In the genomic region with DNA sequence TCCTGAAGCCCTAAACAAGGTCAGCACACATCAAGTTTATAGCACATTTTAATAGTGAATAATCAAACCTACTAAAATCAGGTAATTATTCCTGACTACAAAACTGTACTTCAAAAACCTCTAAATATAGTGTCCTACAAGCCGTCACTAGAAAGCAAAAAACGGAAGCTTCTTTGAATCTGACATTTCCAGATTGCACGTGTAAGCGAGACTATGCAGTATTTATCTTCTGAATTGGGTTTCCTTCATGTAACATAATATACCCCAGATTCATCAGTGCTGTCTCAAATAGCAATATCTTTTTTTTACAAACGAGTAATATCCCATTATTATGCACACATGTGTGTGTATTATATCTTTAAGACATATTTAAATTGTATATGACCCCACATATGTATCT, we compare ENCODE assay signal across 29 mouse cellular contexts. TPM values are rescaled to one million over a fixed set of nuclear protein-coding genes. Genes with fewer than 3 reads are reported as not detected.
"Had no signal": no experiment of that assay in that cellular context is flagged by ENCODE, and none has a peak within 500 bp of the region (broad histone marks: within the 10 kb centered on the region; RNA-seq: fewer than 3 reads in every experiment).

No protein-coding gene starts in this region.

- H3K4me3 ChIP-seq: limb, embryonic 10.5 days; limb, embryonic 12.5 days; limb, embryonic 13.5 days; limb, embryonic 15.5 days; liver, embryonic 12.5 days; liver, embryonic 13.5 days; liver, embryonic 15.5 days; lung, embryonic 15.5 days; megakaryocyte, embryonic 14.5 days; midbrain, embryonic 10.5 days; midbrain, embryonic 12.5 days; midbrain, embryonic 13.5 days; midbrain, embryonic 15.5 days; myocyte had no signal

- DNase-seq: left cerebral cortex, postnatal 4 days; liver; liver, embryonic 13.5 days; liver, postnatal 0 days; lung, adult 18-20 months; lung, adult 2 months; lung, embryonic 14.5 days; lung, postnatal 10 days; lung, postnatal 14 days; lung, postnatal 36 days; lung, postnatal 4 days; midbrain, embryonic 14.5 days had no signal

- H3K9ac ChIP-seq: limb, embryonic 12.5 days; limb, embryonic 13.5 days; limb, embryonic 15.5 days; liver, embryonic 12.5 days; liver, embryonic 13.5 days; liver, embryonic 14.5 days; liver, embryonic 15.5 days; liver, postnatal 0 days; lung, embryonic 14.5 days; lung, embryonic 15.5 days; midbrain, embryonic 12.5 days; midbrain, embryonic 13.5 days; midbrain, embryonic 15.5 days had no signal

- H3K4me1 ChIP-seq: limb, embryonic 10.5 days; limb, embryonic 12.5 days; limb, embryonic 13.5 days; limb, embryonic 15.5 days; liver, embryonic 12.5 days; liver, embryonic 13.5 days; liver, embryonic 15.5 days; lung, embryonic 15.5 days; midbrain, embryonic 10.5 days; midbrain, embryonic 12.5 days; midbrain, embryonic 13.5 days; midbrain, embryonic 15.5 days had no signal

- H3K9me3 ChIP-seq: limb, embryonic 10.5 days; limb, embryonic 12.5 days; limb, embryonic 13.5 days; limb, embryonic 15.5 days; liver, embryonic 12.5 days; liver, embryonic 13.5 days; liver, embryonic 15.5 days; lung, embryonic 15.5 days; megakaryocyte, embryonic 14.5 days; midbrain, embryonic 10.5 days; midbrain, embryonic 12.5 days; midbrain, embryonic 13.5 days; midbrain, embryonic 15.5 days had no signal

- H3K27ac ChIP-seq: limb, embryonic 10.5 days; limb, embryonic 12.5 days; limb, embryonic 13.5 days; limb, embryonic 15.5 days; liver, embryonic 12.5 days; liver, embryonic 13.5 days; liver, embryonic 14.5 days; liver, embryonic 15.5 days; lung, embryonic 15.5 days; macrophage; midbrain, embryonic 10.5 days; midbrain, embryonic 12.5 days; midbrain, embryonic 13.5 days; midbrain, embryonic 15.5 days had no signal

- H3K36me3 ChIP-seq: limb, embryonic 10.5 days; limb, embryonic 12.5 days; limb, embryonic 13.5 days; limb, embryonic 15.5 days; liver, embryonic 12.5 days; liver, embryonic 13.5 days; liver, embryonic 15.5 days; lung, embryonic 15.5 days; midbrain, embryonic 10.5 days; midbrain, embryonic 12.5 days; midbrain, embryonic 13.5 days; midbrain, embryonic 15.5 days had no signal

- H3K27me3 ChIP-seq: limb, embryonic 12.5 days; limb, embryonic 13.5 days; limb, embryonic 15.5 days; liver, embryonic 12.5 days; liver, embryonic 13.5 days; liver, embryonic 15.5 days; lung, embryonic 15.5 days; megakaryocyte, embryonic 14.5 days; midbrain, embryonic 12.5 days; midbrain, embryonic 13.5 days; midbrain, embryonic 15.5 days had no signal

RNA-seq across cellular contexts. Expression of a gene that starts 54.8 kb away (rescaled TPM):
- polyA plus RNA-seq: limb, embryonic 10.5 days; limb, embryonic 11.5 days; limb, embryonic 12.5 days; midbrain, embryonic 10.5 days; midbrain, embryonic 12.5 days; neural tube, embryonic 11.5 days had no signal
